Mouse (Mus musculus) liver (tissue): ENCODE results near the gene Gm11020.
"Not testable (repeated sequence)": the region's sequence is repeated elsewhere in the genome, so short reads cannot be mapped to it uniquely, and the experiment has no call there.

ENCODE experiments used
- DNase-seq: peaks from one replicate; pipeline ENCODE4 v3.0.0-alpha.2; 2020; ENCODE audit warnings: mixed read lengths

The Gm11020 gene

DNA sequence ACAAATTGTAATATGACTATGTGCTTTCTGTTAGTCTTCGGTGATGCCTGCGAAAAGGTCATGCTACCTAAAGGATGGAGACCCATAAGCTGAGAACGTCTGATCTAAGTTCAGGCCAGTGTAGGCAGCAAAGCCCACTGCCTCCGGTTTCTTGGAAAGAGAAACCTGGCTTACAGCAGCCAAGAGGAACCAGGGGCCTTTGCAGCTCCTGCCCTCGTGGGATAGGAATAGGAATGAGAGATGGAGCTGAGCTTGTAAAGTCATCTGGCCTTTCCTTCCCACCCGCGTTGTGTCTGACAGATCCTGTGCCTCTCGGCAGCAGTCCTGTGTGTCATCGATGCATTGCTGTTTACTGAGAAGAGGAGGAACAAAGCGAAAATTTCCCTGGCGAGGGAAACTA lies at the start of gene Gm11020:
Gene Gm11020 (plus strand): TSS at position 301 of the 400 bp plus-strand sequence.
- not testable (repeated sequence) for DNase-seq

DNA sequence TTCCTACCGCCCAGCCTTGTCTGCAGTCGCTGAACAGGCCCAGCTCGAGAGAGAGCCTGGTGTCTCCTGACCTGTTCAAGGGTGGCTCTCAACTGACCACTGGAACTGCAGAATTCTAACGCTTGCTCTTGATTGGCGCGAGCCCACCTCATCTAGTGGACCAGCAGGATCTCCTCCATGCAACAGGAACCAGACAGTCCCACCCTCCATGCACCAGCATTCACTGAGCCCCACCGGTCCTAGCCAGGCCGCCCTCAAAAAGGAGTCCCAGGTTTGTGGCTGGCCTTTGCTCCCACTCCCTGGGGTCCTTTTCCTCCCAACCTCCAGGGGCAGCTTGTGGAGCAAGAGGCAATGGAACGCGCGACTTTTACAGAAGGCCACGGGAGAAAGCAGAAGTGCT lies 28.3 kb upstream of the Gm11020 start, which contains the start of gene Cmtm2a:
Gene Cmtm2a (minus strand): TSS at position 101 of the 400 bp plus-strand sequence.
- not testable (repeated sequence) for DNase-seq

DNA sequence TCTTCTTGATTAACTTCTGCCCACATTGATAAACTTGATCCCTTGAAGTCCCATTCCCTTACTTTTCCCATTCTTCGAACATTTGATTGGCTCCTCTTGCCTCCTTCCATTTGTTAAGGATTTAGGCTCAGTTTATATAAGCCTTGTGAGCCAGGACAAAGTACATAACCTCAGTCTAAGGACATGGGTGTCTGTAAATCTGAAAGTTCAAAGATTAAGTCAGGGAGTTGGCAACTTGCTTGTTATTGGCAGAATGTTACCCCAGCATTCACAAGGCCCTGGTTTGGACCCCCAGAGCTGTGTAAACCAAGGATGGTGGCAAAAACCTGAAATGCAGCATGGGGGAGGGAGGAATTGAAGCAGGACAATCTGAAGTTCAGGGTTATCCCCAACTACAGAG lies 27.0 kb upstream of the Gm11020 start:
- no peak for DNase-seq

DNA sequence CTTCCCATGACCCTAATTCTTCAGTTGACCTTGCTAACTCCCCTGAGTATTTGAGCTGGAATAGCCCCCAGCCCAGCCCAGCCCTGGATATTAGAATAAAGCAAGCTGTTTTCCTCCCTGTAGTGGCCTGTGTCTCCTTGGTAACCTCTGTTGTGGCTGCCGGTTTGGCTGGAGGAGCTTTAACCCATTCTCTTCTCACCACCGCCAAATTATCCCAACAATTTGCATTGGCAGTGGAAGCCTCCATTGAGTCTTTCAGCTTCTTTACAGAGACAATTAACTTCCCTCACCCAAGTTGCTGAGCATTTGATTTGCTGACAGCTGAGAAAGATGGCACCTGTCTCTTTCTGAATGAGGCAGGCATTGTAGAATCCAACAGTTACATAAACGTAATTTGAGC lies 19.8 kb upstream of the Gm11020 start:
- not testable (repeated sequence) for DNase-seq

DNA sequence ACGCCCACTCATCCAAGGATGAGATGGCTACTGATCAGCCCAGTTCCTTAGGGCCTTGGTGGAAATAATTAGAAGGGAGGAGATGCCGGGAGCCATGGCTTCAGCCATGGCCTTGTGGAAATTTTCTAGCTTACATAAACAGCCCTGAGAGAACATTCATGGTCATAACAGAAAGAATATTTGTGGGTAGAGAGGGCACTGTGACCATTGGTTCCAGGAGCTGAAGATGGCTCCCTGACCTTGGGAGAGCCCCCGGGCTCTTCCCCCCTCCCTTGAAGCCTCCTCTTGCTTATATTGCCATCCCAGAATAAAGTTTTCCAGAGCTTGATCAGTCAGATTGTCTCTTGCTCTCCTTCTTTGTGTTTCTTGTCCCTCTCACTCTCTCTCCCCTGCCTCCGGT lies 18.8 kb upstream of the Gm11020 start:
- not testable (repeated sequence) for DNase-seq

DNA sequence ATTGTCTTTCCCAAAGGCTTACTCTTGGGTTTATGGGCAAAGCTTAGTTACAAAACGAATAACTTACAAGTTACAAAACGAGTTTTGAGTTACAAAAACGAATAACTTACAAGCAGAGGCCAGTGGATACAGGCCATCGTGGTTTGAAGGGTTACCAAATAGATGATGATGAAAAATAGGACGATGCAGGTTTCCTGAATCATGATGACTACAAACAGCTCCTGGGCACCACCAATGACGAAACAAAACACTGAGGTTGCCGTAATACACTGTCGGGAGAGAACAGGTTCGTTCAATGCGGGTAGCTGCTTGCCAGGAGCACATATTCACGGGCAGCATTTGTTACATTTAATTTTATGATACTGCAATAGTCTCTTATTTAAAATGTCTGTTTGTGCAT lies 16.4 kb upstream of the Gm11020 start:
- DNase-seq = no peak

DNA sequence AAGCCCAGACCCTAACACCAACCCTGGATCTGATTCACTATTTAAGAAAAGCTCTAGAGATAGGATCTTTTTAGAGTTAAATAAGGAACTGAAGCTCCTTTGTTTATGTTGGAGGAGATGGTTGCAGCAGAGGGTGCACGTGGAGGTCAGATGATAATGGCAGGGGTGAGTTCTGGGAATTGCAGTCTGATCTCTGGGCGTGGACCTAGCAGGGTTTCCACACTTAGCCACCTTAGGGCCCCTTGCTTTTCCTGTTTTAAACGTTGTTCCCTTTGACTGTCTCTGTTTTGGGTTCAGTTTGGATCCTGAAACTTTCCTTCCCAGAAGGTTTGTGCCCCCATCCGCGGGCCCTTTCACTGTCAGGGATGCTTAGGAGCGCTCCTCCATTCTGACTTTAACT lies 13.0 kb upstream of the Gm11020 start:
- DNase-seq = not testable (repeated sequence)

DNA sequence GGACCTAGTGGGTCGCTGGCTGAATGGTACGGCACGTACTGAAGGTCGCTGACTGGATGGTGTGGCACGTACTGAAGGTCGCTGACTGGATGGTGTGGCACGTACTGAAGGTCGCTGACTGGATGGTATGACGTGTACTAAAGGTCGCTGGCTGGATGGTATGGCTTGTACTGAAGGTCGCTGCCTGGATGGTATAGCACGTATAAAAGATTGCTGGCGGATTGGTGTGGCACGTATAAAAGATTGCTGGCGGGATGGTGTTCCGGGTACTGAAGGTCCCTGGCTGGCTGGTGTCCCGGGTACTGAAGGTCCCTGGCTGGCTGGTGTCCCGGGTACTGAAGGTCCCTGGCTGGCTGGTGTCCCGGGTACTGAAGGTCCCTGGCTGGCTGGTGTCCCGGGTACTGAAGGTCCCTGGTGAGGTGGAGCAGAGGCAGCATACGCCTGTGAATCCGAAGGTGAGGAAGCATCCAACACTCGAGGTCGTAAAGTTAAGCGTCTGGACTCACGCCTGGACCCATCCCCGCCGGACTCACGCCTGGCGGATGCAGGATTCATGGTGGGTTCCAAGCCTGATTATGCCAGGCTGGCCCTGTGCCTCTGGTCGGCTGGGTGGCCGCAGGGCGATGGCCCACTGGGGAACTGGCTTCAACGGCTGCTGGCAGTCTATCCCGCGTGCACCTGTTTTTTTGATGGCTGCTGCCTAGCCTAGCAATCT lies 11.8 kb upstream of the Gm11020 start, which contains the start of the genes Gm45711 and Cmtm1:
Gene Gm45711 (minus strand): TSS at position 641 of the 715 bp plus-strand sequence.
Gene Cmtm1 (minus strand): TSS at position 705 of the 715 bp plus-strand sequence.
- DNase-seq = not testable (repeated sequence)

DNA sequence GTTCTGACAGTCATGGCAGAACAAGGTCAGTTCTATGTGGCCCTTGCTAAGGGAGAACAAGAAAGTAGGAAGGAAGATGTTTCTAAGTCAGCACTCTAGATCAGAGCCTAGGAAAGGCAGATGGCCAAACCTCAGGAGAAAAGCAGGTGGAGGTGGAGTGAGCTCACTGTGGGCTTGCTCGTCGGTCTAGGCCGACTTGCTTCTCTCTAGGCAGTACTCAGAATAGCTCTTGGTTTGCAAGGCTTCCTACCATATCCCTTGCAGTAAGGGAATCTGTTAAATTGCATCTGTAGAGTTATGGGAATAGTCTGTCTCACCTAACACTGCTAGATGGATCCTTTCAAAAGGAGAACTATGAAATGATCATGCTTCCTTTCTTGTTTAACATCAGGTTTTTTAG lies 9.3 kb upstream of the Gm11020 start:
- DNase-seq = not testable (repeated sequence)

DNA sequence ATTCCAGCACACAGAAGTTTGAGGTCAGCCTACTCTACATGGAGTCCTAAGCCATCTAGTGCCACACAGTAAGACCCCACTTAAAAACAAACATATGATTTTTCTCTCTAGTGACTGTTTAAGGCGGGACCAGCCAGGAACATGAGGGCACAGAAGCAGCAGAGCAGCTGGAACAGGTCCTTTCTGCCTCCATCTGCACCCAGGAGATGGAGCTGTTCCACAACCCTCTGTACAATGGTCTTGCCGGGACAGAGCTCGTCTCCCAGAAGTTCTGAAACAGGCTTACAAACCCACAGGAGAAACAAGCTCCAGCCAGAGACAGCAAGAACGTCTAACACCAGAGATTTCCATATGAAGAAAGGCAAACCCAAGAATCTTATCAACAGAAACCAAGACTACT lies 8.1 kb upstream of the Gm11020 start:
- DNase-seq = no peak

DNA sequence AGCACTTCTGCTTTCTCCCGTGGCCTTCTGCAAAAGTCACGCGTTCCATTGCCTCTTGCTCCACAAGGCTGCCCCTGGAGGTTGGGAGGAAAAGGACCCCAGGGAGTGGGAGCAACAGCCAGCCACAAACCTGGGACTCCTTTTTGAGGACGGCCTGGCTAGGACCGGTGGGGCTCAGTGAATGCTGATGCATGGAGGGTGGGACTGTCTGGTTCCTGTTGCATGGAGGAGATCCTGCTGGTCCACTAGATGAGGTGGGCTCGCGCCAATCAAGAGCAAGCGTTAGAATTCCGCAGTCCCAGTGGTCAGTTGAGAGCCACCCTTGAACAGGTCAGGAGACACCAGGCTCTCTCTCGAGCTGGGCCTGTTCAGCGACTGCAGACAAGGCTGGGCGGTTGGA lies 563 bp downstream of the Gm11020 start, which contains the start of gene Cmtm2b:
Gene Cmtm2b (plus strand): TSS at position 301 of the 400 bp plus-strand sequence.
- not testable (repeated sequence) for DNase-seq

DNA sequence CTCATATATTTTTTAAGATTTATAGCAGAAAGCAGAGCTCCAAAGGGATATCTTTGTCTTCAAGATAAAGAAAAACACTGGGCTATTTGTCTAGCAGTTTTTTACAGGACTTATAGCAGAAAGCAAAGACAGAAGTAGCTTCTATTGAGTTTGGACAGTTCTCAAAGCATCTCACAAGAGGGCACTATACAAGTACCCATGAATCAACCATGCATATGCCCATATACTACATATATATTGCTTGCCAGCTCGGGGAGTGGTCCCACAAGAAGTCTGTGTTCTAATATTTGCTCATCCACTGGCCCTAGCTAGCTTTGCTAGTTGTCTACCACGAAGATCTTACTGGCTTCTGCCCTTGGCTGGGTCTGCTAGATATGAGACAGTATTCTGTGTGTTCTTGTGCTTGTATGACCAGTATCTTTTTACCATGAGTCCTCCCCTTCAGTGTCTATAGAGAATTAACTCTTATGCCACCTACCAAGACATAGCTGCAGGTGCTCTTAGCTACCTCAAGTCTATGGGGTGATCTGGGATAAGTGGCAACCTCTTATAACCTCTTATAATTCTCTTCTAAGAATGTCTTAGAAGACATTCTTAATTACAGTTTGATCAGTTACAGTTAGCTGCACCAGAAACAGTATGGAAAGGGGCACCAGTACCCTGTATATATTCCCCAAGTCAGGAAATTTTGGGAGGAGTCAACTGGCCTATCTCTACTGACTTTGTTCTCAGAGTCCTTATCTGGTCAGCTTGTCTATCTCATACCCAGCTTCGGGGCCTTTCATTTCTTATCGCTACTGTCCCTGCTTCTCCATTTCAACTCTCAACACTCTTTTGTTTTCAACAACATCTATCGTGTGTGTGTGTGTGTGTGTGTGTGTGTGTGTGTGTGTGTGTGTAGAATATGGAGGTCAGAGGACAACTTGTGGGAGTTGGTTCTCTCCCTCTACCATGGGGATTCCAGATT lies 11.6 kb downstream of the Gm11020 start:
- no peak for DNase-seq

DNA sequence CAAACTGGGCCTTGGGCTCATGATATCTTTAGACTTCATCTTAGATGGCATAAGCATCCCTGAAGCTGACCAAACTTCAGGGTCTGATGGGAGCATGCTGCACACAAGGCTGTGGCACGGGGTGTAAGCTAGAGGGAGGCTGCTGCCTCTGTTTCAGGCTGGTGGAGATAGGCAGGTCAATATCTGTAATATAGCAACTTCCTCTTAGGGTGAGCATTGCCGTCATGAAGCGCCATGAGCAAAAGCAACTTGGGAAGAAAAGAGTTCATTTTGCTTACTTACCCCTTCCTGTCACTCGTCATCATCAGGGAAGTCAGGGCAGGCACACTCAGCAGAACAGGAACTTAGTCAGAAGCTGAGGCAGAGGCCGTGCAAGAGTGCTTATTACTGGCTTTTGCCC lies 12.4 kb downstream of the Gm11020 start:
- no peak for DNase-seq

DNA sequence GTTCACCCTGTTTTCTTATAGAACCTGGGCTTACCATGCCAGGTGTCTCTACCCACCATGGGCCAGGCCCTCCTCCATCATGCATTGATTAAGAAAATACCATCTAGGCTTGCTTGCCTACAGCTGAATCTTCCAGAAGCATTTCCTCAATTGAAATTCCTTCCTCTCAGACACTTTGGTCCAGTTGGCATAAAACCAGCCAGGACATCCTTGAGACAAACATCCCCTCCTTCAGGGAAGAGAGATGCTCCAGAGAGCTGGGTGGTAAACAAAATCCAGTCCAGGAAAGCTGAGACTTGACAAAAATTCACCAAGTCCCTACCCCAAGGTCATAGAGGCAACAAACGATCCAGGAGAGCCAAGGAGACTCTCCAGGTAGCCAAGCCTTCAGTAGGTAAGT lies 12.8 kb downstream of the Gm11020 start:
- DNase-seq = no peak

DNA sequence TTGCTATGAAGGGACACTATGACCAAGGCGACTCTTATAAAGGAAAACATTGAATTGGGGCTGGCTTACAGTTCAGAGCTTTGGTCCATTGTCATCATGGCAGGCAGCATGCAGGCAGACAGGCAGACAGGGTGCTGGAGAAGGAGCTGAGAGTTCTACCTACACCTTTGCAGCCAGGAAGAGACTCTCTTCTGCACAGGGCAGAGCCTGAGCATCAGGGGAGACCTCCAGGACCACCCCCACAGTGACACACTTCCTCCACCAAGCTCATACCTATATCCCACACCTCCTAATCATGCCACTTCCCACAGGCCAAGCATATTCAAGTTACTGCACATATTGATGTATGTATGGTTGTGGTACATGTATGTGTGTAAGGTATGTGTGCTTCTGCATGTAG lies 15.4 kb downstream of the Gm11020 start:
- DNase-seq = no peak

DNA sequence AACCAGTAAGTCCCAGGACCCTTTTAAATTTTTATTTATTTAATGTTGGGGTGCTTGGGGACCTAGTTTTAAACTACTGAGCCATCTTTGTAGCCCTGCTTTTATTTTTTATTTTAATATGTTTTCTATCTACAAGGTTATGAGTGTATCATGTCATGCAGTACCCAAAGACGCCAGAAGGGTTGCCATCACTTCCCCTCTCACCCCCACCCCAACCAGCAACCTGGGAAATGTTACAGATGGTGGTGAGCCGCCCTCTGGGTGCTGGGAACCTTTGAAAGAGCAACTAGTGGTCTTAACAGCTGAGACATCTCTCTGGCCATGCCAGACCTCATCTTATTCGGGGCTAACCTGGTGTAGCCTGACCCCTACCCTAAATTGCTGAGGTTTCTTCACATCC lies 16.5 kb downstream of the Gm11020 start:
- no peak for DNase-seq

DNA sequence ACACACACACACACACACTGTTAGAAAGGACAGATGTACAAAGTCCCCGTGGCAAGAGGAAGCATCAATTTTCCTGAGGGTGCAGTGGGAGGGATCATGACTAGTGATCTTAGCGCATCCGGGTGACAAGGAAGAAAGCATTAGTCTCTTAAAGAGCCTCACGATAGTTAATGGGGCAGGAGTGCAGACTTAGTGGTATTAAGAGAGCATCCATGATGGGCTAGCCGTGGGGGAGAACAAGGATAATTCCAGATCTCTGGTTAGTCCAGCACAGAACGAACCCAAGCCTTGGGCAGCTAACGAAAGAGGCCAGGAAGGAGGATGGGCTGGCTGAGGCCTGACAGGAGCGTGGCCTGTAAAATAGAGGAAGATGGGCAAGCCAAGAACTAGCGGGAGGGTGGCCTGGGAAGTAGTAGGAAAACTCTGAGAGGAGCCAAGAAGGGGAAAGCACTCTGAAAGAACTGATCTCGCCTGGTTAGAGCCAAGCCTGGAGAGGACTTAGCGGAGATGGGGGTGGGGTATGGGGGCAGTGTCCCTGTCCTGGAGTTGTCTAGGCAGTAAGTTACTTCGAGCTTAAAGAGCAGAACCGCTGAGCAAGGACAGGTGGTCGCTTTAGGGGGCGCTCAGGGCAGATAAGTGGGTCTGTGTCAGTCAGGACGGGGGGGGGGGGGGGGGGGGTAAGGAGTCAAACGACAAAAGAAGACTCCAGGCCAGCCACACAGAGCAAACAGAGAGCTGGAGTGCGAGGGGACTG lies 18.0 kb downstream of the Gm11020 start, which contains the start of gene Cmtm3:
Gene Cmtm3 (plus strand): TSS at position 182 of the 754 bp plus-strand sequence.
- no peak for DNase-seq

DNA sequence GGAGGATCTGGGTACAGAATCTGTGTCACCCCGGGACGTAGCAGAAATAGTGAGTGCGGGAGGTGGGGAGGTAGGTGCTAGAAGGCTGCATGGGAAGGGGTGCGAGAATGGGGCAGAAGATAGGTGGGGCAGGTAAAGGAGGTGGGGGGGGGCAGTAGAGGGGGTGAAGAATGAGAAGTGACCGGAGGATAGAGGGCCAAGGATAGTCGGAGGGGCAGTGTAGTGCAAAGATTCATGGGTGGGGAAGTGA lies 18.5 kb downstream of the Gm11020 start:
- DNase-seq = no peak

DNA sequence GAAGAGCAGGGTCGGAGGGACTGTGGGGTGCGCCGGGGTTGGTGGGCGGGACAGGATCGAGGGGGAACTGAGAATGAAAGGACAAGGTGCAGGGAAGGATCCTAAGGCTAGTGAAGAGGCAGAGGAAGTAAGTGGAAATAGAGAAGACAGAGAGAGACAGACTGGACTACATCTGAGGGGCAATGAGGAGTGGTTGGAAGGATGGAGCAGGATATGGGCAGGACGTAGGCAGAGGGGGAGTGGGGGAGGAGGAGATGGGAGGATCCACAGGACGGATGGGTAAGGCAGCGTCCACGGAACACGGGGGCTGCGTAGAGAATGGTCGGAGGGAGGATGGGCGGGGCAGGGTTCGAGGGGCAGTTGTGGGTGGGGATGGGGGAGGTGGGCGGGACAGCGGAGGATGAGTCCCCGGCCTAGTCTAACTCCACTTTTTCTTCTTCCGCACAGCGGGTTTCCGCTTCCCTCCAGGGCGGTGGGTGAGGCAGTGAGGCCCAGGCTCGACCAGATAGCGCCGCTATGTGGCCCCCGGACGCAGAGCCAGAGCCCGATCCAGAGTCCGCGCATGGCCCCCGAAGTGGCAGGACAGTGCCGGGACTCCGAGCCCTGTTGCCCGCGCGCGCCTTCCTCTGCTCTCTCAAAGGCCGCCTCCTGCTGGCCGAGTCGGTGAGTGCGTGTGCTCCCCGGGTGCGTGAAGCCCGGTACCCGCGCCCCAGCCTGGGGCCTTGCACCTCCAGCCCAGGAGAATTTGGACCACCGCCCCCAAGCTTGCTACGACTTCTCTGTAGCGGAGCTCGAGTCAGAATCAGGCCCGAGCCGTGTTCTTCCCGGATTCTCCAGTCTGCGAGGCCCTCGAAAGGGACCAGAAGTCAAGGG lies 19.1 kb downstream of the Gm11020 start:
- DNase-seq = peak; percentile 74

DNA sequence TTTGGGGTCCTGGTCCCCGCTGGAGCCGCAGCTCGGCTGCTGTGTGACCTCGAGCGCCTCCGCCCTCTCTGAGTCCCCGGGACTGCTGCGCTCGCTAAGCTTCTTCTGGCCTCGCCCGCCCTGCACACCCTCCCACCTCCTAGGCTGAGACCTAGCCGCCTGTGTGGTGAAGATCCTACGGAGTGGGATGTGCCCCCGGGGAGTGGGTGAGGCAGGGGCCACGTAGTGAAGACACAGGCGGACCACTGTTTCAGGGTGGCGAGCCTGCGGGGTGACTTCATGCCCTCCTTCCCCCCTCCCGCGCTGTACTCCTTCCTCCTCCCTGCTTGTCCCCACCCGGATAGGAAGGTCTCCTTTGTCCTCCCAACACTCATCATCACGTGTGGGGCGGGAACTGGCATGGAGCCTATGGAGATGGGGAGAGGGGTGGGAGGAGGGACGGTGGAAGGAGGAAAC lies 19.8 kb downstream of the Gm11020 start:
- DNase-seq = peak; percentile 58

DNA sequence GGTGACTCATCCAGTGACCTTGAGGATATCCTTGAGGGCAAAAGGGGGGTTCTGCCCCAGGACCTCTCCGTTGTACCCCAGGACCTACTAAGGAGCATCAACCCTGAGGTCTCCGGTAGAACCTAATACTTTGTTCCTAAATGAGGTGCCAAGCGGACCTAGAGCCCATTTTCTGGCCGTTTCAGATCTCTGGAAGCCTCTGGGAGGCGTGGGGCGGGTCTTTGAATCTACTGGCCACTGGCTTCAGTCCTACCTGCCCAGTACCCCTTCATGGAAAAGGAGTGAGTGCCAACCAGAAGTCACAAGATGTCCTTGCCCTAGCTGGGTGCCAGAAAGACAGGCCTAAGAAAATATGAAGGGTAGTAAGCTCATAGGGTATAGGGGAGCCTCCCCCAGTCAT lies 20.3 kb downstream of the Gm11020 start:
- DNase-seq = no peak

DNA sequence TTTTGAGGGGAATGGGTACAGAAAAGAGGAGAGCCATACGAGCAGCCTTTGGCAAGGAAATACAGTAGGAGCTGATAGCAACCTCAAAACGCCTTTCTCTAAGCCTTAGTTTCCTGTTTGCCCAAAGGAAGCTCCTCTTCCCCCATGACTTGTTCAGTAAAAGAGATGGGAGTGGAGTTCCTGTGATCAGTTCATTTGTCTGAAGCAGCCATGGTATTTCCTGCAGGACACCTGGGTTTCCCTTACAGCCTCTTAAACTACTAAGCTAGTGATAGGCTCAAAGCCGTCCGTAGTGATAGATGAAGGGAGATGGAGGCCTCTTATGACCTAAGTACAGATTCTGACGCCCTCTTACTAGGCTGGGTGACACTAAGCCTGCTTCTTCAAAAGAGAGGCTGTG lies 21.1 kb downstream of the Gm11020 start:
- DNase-seq = no peak
